Mouse (Mus musculus) lung, embryonic 16.5 days (tissue): ENCODE measurements at regions not wholly inside any gene's neighbourhood (a gene's known extent, or its start where the extent isn't known, plus 50 kb on each side); places are given as distances from the start of the nearest gene placed in this dataset.

Source experiments
- ATAC-seq: fragments of 200-750 bp; cut with Nextera tagmentation; 2 replicates; pipeline ENCODE4 v1.8.0; 2017; ENCODE audit warnings: low read depth, mild to moderate bottlenecking, moderate library complexity
- H3K27ac ChIP-seq: fragments of 300-500 bp; sonication (generic); 2 replicates; pipeline ENCODE4 v1.5.1; 2014; ENCODE audit warnings: mild to moderate bottlenecking, control low read depth, low read length
- H3K27me3 ChIP-seq: fragments of 300-500 bp; sonication (generic); 2 replicates; pipeline ENCODE4 v1.6.1; 2014; ENCODE audit warnings: low read depth, low read length, mixed read lengths; ENCODE audit not compliant: control insufficient read depth, insufficient read depth
- H3K36me3 ChIP-seq: fragments of 300-500 bp; sonication (generic); 2 replicates; pipeline ENCODE4 v1.6.1; 2014; ENCODE audit warnings: low read length; ENCODE audit not compliant: control insufficient read depth, insufficient read depth
- H3K4me1 ChIP-seq: fragments of 300-500 bp; sonication (generic); replicated peaks from 2 replicates; pipeline ENCODE4 v1.6.1; 2014; ENCODE audit warnings: low read length, mixed read lengths; ENCODE audit not compliant: control insufficient read depth, insufficient read depth
- H3K4me2 ChIP-seq: fragments of 300-500 bp; sonication (generic); 2 replicates; pipeline ENCODE4 v1.6.1; 2014; ENCODE audit warnings: low read depth, low read length, control low read depth
- H3K4me3 ChIP-seq: fragments of 300-500 bp; sonication (generic); 2 replicates; pipeline ENCODE4 v1.5.1; 2014; ENCODE audit warnings: mild to moderate bottlenecking, low read length, control low read depth
- H3K9ac ChIP-seq: fragments of 300-500 bp; sonication (generic); 2 replicates; pipeline ENCODE4 v1.6.1; 2014; ENCODE audit warnings: low read length, control low read depth
- H3K9me3 ChIP-seq: fragments of 300-500 bp; sonication (generic); 2 replicates; pipeline ENCODE4 v1.6.1; 2016; ENCODE audit warnings: low read length; ENCODE audit not compliant: control insufficient read depth
- whole genome bisulfite sequencing: fragments of 180-500 bp; shearing (Covaris S2); extraction: QIAGEN DNeasy Blood & Tissue Kit; methylation state at CpG from one replicate; pipeline ENCODE4 v1.1.7; 2014; 5-methylcytosine and 5-hydroxymethylcytosine counted together

GRCm38 (mm10) chr13:59246984-59247537, 338.0 kb downstream of the Agtpbp1 start:
- Histone ChIP-seq H3K9me3 (no peaks in the 10 kb centered on the region), H3K4me2 (no peak overlapping the region), H3K4me3 (no peak overlapping the region), H3K27ac (no peak overlapping the region), H3K4me1 (no peaks in the 10 kb centered on the region), H3K36me3 (no peaks in the 10 kb centered on the region), H3K27me3 (no peaks in the 10 kb centered on the region), H3K9ac (no peak overlapping the region)
- ATAC-seq: no peak
- WGBS: 77% methylated on average over 7 of the region's 7 CpGs

- Histone ChIP-seq H3K27me3 (no peaks in the 10 kb centered on the region), H3K27ac (no peak overlapping the region), H3K4me1 (no peaks in the 10 kb centered on the region), H3K4me2 (no peak overlapping the region), H3K36me3 (no peaks in the 10 kb centered on the region), H3K9ac (no peak overlapping the region), H3K9me3 (no peaks in the 10 kb centered on the region), H3K4me3 (no peak overlapping the region)
- 51% methylated on average over 6 of the region's 6 CpGs for WGBS
- ATAC-seq: no peak
Observed at GRCm38 (mm10) chr13:59246070-59246469, 339.0 kb downstream of the Agtpbp1 start.

DNA sequence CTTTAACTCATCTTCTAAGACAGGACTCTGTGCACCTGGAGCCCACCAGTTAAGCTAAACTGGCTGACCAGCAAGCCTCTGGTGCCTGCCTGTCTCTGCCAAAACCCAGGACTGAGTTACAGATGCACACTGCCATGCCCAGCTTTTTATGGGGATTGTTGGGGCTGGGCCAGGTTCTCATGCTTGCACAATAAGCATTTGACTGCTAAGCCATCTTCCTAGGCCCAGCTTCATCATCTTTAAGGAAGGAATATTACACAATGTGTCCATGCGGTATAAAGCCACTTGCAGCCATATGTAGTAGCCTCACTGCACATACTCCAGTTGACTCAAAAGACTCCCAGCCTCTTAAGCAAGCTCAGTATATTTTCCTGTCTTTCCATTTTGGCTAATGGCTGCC, 340.4 kb downstream of the Agtpbp1 start:
- no peak overlapping the region for H3K4me2 ChIP-seq
- H3K27ac ChIP-seq: no peak overlapping the region
- no peaks in the 10 kb centered on the region for H3K4me1 ChIP-seq
- H3K4me3 ChIP-seq: no peak overlapping the region
- no peak for ATAC-seq
- WGBS: 84% methylated on average over 1 of the region's 1 CpGs
- H3K27me3 ChIP-seq: no peaks in the 10 kb centered on the region
- H3K9ac ChIP-seq: no peak overlapping the region
- no peaks in the 10 kb centered on the region for H3K9me3 ChIP-seq
- H3K36me3 ChIP-seq: no peaks in the 10 kb centered on the region

DNA sequence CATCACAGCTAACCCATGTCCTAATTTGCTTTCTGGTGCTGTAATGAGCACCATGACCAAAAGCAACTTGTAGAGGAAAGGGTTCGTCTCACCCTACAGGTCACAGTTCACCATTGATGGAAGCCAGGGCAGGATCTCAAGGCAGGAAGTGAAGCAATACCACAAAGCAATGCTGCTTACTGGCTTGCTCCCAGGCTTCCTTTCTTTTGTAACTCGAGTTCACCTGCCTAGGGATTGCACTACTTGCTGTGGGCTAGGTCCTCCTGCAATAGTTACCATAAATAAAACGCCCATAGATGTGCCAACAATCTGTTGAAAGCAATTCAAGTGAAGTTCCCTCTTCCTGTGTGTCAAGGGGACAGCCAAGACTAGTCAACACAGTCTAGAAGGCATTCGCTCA, 342.4 kb downstream of the Agtpbp1 start:
- H3K27ac ChIP-seq: no peak overlapping the region

DNA sequence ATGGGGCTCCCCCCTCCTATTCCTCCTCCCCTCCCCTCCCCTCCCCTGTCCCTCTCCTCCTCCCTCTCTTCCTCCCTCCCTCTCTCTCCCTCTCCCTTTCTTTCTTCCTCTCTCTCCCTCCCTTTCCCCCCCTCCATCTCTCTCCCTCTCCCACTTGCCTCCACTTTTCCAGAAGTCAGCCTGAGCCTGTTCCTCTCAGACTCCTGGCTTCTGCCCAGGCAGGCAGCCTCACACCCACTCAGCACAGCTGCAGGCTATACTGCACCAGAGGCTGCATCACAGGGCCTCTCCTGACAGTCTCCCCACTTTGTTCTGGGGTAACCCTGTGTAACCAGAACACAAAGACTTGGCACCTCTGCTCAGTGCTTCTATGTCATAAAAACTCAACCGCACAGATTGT, 346.3 kb downstream of the Agtpbp1 start:
- Histone ChIP-seq H3K4me2 (no peak overlapping the region), H3K36me3 (no peaks in the 10 kb centered on the region), H3K4me3 (no peak overlapping the region), H3K27ac (no peak overlapping the region), H3K9ac (no peak overlapping the region), H3K4me1 (no peaks in the 10 kb centered on the region), H3K9me3 (no peaks in the 10 kb centered on the region), H3K27me3 (no peaks in the 10 kb centered on the region)
- ATAC-seq: peak; percentile 56; the same call in 1 of the 2 replicates
- 42% methylated on average over 1 of the region's 1 CpGs for WGBS

More for the DNA sequence above, 342.4 kb downstream of the Agtpbp1 start:
- Histone ChIP-seq H3K36me3 (no peaks in the 10 kb centered on the region), H3K27me3 (no peaks in the 10 kb centered on the region), H3K9me3 (no peaks in the 10 kb centered on the region), H3K4me2 (no peak overlapping the region), H3K4me3 (no peak overlapping the region), H3K4me1 (no peaks in the 10 kb centered on the region), H3K9ac (no peak overlapping the region)
- WGBS: 56% methylated on average over 4 of the region's 4 CpGs
- no peak for ATAC-seq

- 84% methylated on average over 9 of the region's 9 CpGs for WGBS
- H3K27ac ChIP-seq: no peak overlapping the region
- H3K36me3 ChIP-seq: no peaks in the 10 kb centered on the region
- H3K4me2 ChIP-seq: no peak overlapping the region
- no peak overlapping the region for H3K9ac ChIP-seq
- H3K4me3 ChIP-seq: no peak overlapping the region
- no peak for ATAC-seq
- no peaks in the 10 kb centered on the region for H3K9me3 ChIP-seq
- H3K27me3 ChIP-seq: no peaks in the 10 kb centered on the region
- no peaks in the 10 kb centered on the region for H3K4me1 ChIP-seq
Observed at GRCm38 (mm10) chr13:59235836-59236235, 349.2 kb downstream of the Agtpbp1 start.

DNA sequence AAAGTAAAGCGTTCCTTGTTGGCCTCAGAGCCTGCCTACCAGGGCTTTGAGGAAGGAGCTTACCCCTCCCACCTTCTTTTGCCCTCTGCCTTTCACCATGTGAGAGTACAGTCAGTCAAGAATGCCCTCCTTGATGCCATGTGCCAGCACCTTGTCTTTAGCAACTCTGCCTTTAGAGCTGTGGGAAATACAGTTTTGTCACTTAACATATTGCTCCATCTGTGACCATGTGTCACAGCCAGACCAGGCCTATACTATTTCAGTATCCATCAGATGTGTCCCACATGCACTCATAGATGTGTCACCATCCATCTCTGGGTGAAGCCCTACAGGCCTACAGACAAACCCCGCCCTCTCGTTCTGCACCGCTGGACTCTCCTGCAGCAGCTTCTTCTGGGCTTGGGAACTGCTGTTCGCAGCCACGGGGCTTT, 355.9 kb downstream of the Agtpbp1 start:
- Histone ChIP-seq H3K4me1 (peaks cover 10% of the 10 kb centered on the region), H3K36me3 (no peaks in the 10 kb centered on the region), H3K27me3 (no peaks in the 10 kb centered on the region), H3K4me2 (no peak overlapping the region), H3K9ac (no peak overlapping the region), H3K4me3 (no peak overlapping the region), H3K27ac (no peak overlapping the region), H3K9me3 (no peaks in the 10 kb centered on the region)
- 0 out of 2 replicates have a peak, but pooled peaks have one; percentile 23 for ATAC-seq
- WGBS: 80% methylated on average over 6 of the region's 6 CpGs

DNA sequence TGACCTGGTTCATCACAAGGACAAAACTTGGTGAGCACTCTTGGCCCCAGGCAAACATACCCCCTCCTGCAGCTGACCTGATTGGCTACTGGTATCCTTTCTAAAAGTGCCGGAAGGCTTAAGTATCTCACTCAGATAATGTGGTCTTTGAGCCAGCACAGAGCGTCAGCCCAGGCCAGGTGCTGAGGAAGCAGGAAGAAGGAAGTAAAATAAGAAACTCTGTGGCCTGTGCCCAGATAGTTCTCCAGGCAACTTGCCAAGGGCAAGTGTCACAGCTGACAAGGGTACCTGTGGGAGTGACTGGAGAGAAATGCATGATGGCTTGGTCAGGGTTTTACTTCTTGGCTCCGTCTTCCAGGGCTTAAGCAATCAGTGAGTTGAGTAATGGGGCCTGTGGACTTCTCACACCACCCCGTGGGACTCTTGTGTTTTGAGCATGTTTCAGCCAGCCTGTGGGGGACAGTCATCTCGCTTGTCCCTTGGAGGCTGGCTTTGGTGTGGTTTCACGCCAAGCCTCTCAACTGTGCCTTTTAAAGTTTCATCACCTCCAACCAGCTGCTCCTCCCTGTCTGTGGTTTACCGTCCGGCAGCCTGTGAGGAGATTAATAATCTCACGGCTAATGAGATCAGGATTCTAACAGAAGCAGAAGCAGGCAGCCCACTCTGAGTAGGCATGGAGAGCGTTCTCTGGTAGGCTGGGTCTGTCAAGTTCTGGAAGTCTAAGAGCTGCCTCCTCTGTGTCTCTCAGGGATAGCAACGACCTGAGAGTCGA, 356.8 kb downstream of the Agtpbp1 start:
- no peaks in the 10 kb centered on the region for H3K27me3 ChIP-seq
- ATAC-seq: peak; percentile 93
- H3K4me2 ChIP-seq: no peak overlapping the region

DNA sequence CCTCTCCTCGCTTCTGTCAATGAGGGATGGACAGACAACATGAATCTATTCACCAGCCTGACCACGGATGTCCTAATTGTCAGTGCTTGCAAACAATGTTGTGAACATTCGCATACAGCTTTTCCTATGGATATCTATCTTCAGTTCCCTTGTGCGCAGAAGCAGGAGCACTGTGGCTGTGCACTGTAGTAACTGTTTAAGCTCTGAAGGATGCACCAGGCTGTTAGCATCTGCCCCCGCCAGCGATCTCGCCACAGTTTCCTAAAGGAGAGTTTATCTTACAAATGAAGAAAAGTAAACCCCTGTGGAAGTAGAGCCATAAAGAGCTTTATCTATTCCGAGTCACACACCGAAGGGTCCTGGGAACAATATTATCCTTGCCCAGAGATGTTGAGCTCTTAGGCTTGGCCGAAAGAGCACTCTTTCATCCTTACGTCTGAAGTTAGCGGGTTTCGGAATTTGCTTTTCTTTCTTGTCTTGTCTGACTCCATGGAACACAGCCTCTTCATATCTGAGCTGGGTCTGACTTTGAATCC, 357.4 kb downstream of the Agtpbp1 start:
- peaks cover 10% of the 10 kb centered on the region for H3K4me1 ChIP-seq
- no peaks in the 10 kb centered on the region for H3K9me3 ChIP-seq
- WGBS: 64% methylated on average over 13 of the region's 13 CpGs
- no peaks in the 10 kb centered on the region for H3K36me3 ChIP-seq
- H3K9ac ChIP-seq: no peak overlapping the region
- ATAC-seq: no peak
- H3K4me2 ChIP-seq: no peak overlapping the region
- no peaks in the 10 kb centered on the region for H3K27me3 ChIP-seq
- no peak overlapping the region for H3K4me3 ChIP-seq
- H3K27ac ChIP-seq: peak overlapping the region; percentile 68

More for the DNA sequence above, 356.8 kb downstream of the Agtpbp1 start:
- Histone ChIP-seq H3K9me3 (no peaks in the 10 kb centered on the region), H3K9ac (no peak overlapping the region), H3K4me3 (no peak overlapping the region), H3K4me1 (peaks cover 10% of the 10 kb centered on the region), H3K27ac (peak overlapping the region; percentile 76), H3K36me3 (no peaks in the 10 kb centered on the region)
- WGBS: 25% methylated on average over 12 of the region's 12 CpGs
